Mouse (Mus musculus) forebrain, embryonic 12.5 days (tissue): ENCODE measurements around the gene Cdk20. TPM values are rescaled to one million over a fixed set of nuclear protein-coding genes. Genes with fewer than 3 reads are reported as not detected.

ENCODE experiments used
- ATAC-seq: fragments of 200-750 bp; cut with Nextera tagmentation; 2 replicates; pipeline ENCODE4 v1.8.0; 2017; ENCODE audit warnings: moderate TSS enrichment; ENCODE audit not compliant: low FRiP score
- H3K27ac ChIP-seq: fragments of 300-500 bp; sonication (generic); 2 replicates; pipeline ENCODE4 v1.5.1; 2016; ENCODE audit warnings: mild to moderate bottlenecking
- H3K27me3 ChIP-seq: fragments of 300-500 bp; sonication (generic); 2 replicates; pipeline ENCODE4 v1.6.1; 2016; ENCODE audit warnings: mild to moderate bottlenecking
- H3K36me3 ChIP-seq: fragments of 300-500 bp; sonication (generic); replicated peaks from 2 replicates; pipeline ENCODE4 v1.6.1; 2016; ENCODE audit warnings: mild to moderate bottlenecking
- H3K4me1 ChIP-seq: fragments of 300-500 bp; sonication (generic); 2 replicates; pipeline ENCODE4 v1.6.1; 2016
- H3K4me2 ChIP-seq: fragments of 300-500 bp; sonication (generic); 2 replicates; pipeline ENCODE4 v1.6.1; 2016; ENCODE audit warnings: mild to moderate bottlenecking, moderate library complexity
- H3K4me3 ChIP-seq: fragments of 300-500 bp; sonication (generic); replicated peaks from 2 replicates; pipeline ENCODE4 v1.5.1; 2016; ENCODE audit warnings: mild to moderate bottlenecking
- H3K9ac ChIP-seq: fragments of 300-500 bp; sonication (generic); 2 replicates; pipeline ENCODE4 v1.6.1; 2016; ENCODE audit warnings: mild to moderate bottlenecking
- H3K9me3 ChIP-seq: fragments of 300-500 bp; sonication (generic); 2 replicates; pipeline ENCODE4 v1.6.1; 2016
- WGBS: fragments of 180-500 bp; shearing (Covaris S2); methylation state at CpG from one replicate; pipeline ENCODE4 v1.1.7; 2016; 5-methylcytosine and 5-hydroxymethylcytosine counted together
- polyA plus RNA-seq: library from polyadenylated mRNA; unstranded; fragments of >200 nt; fragmentation: Nextera tagmentation; extraction: Ambion mirVana; gene quantifications from 2 replicates; pipeline ENCODE4 v1.2.1, GENCODE M21; 2016

Cdk20 gene
- 12.7 and 13.4 TPM in 2 replicates for polyA plus RNA-seq

DNA sequence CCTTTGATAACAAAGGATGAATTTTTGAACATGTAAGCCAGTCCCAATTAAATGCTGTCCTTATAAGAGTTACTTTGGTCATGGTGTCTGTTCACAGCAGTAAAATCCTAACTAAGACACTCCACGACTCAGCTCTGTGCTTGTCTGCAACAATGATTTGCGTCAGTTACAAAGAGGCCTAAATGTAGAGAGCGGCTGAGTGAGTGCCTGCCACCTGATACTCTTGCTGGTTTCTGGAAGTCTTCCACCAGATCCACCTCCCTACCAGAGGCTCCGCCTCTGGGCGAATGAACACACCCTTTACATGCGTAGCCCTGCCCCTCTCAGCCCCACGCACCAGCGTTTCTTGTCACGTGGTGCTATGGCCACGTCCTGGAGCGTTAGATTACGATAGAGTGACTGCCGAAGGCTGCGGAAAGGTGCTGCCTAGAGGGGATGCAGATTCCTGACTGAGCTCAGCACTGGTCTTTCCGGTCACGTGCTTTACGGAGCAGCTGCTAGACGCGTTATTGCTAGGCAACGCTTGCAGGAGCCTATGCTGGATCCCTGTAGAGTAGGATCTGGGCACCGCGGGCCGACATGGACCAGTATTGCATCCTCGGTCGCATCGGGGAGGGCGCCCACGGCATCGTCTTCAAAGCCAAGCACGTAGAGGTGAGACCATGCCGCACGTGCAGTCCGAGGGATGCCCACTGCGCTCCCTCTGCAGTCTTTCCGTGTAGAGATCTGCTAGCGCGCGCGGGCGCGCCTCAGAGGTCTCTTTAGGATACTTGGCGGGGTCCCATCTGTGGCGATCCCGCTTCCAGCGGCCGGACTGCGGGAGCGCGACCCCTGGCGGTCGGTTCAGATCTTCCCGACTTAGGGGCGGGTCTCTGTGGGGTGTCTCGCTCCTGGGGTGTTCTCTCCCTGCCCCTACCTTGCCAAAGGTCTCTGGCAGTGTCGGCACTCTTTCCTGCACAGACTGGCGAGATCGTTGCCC lies at the start of gene Cdk20:
Gene Cdk20, plus strand, starts transcription at position 298 of the 979 bp plus-strand sequence.
- Histone ChIP-seq H3K9ac (peak within 1 kb of the TSS; percentile 65), H3K36me3 (no peaks in the 10 kb centered on the region)
- peak; percentile 99 for ATAC-seq

DNA sequence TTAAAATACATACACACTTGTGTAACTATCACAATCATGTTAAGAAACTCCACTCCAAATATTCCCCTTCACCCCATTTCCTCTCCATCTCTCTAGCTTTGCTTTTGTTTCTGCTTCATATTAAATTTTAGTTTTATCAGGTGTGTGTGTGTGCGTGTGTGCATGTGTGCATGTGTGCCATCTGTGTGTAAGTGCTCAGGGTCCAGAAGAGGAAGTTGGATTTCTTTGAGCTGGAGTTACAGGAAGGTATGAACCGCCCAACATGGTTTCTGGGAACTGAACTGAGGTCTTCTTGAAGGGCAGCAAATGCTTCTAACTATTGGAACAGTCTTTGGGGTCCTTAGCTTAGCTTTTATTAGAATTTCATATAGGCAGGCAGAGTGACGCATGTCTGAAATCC lies 47.2 kb upstream of the Cdk20 start:
- no peak for ATAC-seq
- H3K27ac ChIP-seq: no peak overlapping the region

More for the DNA sequence above, at the start of gene Cdk20:
- Histone ChIP-seq H3K9me3 (no peaks in the 10 kb centered on the region), H3K4me1 (peaks cover 6% of the 10 kb centered on the region), H3K4me3 (peak within 1 kb of the TSS; percentile 65), H3K27ac (peak within 1 kb of the TSS; percentile 91), H3K27me3 (no peaks in the 10 kb centered on the region), H3K4me2 (peak within 1 kb of the TSS; percentile 67)
- WGBS: under 1% methylated on average over 57 of the region's 57 CpGs

DNA sequence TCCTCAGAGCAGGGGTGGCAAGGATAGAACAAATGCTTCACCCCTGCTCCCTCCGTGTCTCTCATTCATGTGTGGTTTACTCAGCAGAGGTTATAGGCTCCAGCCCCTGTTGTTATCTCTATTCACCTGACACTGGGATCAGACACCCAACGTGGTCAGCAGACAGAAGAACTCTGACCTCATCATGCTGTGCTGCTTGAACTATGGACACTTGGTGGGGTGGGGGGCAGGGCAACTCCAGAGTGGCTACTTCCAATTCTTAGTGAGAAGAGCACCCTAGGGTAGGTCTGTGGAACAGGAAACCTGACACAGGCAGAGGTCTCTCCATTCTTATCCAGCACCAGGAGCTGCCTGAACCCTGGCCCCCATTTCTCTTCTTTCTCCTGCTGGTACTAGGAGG lies 46.1 kb upstream of the Cdk20 start:
- no peaks in the 10 kb centered on the region for H3K4me1 ChIP-seq
- no peak for ATAC-seq
- 48% methylated on average over 2 of the region's 2 CpGs for whole genome bisulfite sequencing
- no peaks in the 10 kb centered on the region for H3K9me3 ChIP-seq
- no peaks in the 10 kb centered on the region for H3K27me3 ChIP-seq
- no peak overlapping the region for H3K4me3 ChIP-seq
- H3K4me2 ChIP-seq: no peak overlapping the region
- H3K9ac ChIP-seq: no peak overlapping the region
- H3K27ac ChIP-seq: no peak overlapping the region
- H3K36me3 ChIP-seq: no peaks in the 10 kb centered on the region

More for the DNA sequence above, 47.2 kb upstream of the Cdk20 start:
- Histone ChIP-seq H3K4me1 (no peaks in the 10 kb centered on the region), H3K27me3 (no peaks in the 10 kb centered on the region), H3K4me3 (no peak overlapping the region), H3K9ac (no peak overlapping the region), H3K4me2 (no peak overlapping the region), H3K9me3 (no peaks in the 10 kb centered on the region), H3K36me3 (no peaks in the 10 kb centered on the region)
- 92% methylated on average over 3 of the region's 3 CpGs for WGBS

DNA sequence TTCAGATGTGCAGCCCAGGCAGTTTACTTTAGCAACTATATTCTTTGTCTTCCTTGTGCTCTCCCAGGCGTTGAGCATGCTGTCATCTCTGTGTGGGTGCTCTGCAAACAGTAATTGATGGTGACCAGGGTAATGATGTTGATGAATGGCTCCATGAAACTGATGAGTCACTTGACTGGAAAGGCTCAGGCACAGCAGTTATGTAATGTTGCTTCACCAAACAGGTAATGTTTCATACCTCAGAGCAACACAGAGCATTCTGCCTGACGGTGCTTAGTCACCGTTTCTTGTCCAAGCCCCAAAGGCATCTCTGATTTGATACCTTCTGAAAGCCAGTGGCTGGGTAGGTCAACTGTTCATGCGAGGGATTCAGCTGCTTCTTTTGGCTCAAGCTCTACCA lies 43.7 kb upstream of the Cdk20 start:
- Histone ChIP-seq H3K4me2 (no peak overlapping the region), H3K9ac (no peak overlapping the region), H3K4me1 (no peaks in the 10 kb centered on the region), H3K27me3 (no peaks in the 10 kb centered on the region), H3K4me3 (no peak overlapping the region), H3K9me3 (no peaks in the 10 kb centered on the region), H3K36me3 (no peaks in the 10 kb centered on the region), H3K27ac (no peak overlapping the region)
- no peak for ATAC-seq
- 84% methylated on average over 4 of the region's 4 CpGs for WGBS

DNA sequence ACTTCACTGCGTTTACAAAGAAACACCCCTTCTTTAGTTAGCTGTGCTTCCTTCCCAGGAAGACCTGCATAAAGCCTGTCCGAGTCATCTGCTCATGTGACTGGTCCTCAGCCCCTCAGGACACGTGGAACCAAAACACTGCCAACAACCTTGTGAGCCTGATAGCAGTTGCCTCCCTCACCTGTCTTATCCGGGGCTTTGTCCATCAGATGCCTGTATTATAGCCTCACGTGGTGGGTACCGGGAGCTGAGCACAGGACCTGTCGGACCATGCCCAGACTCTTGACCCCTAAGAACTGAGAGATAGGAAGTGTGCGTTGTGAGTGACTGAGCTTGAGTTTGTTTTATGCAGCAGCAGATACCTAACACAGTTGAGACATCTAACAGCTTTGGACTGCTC lies 35.1 kb upstream of the Cdk20 start:
- Histone ChIP-seq H3K9me3 (no peaks in the 10 kb centered on the region), H3K4me3 (no peak overlapping the region), H3K36me3 (no peaks in the 10 kb centered on the region), H3K9ac (no peak overlapping the region), H3K4me2 (no peak overlapping the region), H3K27ac (no peak overlapping the region), H3K27me3 (no peaks in the 10 kb centered on the region), H3K4me1 (no peaks in the 10 kb centered on the region)
- 78% methylated on average over 8 of the region's 8 CpGs for WGBS
- ATAC-seq: no peak

DNA sequence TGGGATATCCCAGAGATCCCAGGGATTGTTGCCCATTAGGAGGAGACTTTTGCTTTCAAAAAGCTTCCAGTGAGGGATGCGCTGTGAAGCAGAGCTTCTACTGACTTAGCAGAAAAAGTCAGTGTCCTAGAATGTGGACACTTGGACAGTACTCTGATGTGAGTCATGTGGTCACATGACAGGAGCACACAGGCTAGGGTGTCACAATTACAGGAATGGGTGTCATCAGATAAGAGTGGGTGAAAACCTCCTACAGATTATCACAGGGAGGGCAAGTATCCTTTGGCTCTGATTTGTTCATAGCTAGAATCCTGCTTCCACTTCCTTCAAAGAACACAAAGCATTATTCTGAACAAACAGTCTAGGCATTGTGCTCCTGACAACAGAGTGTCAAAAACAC lies 34.0 kb upstream of the Cdk20 start:
- Histone ChIP-seq H3K9ac (no peak overlapping the region), H3K9me3 (no peaks in the 10 kb centered on the region), H3K36me3 (no peaks in the 10 kb centered on the region), H3K4me2 (no peak overlapping the region), H3K4me3 (no peak overlapping the region), H3K27me3 (no peaks in the 10 kb centered on the region), H3K4me1 (no peaks in the 10 kb centered on the region), H3K27ac (no peak overlapping the region)
- no peak for ATAC-seq
- 100% methylated on average over 1 of the region's 1 CpGs for WGBS

DNA sequence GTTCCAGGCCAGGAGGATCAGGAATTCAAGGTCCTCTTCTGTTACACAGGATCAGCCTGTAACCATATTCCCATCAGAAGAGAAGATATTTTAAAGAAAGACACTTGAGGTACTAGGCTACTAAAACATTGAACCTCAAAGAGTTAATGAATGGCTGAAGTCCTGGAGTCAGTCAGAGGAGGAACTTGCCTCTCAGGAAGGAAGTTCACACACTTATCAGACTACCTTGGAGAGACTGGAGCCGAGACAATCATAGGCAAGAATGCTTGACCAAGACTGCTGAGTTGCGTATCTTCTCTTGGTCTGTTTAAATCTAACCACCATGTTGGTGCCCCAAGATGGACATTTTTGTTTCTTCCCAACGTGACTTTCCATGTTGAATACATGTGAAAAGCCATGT lies 32.2 kb upstream of the Cdk20 start:
- Histone ChIP-seq H3K9ac (no peak overlapping the region), H3K27ac (no peak overlapping the region), H3K9me3 (no peaks in the 10 kb centered on the region), H3K4me3 (no peak overlapping the region), H3K36me3 (no peaks in the 10 kb centered on the region), H3K4me1 (no peaks in the 10 kb centered on the region), H3K27me3 (no peaks in the 10 kb centered on the region), H3K4me2 (no peak overlapping the region)
- ATAC-seq: no peak
- 90% methylated on average over 3 of the region's 3 CpGs for WGBS

DNA sequence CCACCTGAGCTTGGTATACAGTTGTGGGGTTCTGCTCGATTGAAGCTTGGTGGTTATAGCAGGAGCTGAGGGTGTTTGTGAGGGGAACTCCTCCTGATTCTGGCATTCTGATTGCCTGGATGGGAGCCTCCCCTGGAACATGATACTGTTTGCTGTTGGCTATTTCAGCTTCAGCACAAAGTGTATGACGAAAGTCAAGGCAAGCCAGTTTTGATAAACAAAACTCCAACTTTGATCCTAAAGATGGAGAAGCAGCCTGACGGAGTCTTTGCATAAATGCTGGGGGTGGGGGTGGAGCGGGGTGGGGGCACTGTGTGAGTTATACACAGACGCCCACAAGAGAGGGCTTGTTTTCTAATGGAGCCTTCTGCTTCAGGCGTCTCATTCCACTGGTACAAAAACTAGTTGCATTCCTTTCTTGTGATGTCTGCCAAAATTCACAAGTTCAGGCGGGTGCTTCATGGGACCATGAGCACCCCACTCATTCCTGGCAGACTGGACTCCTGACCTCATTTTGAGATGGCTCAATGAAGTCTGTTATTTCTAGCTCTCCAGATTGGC lies 31.2 kb upstream of the Cdk20 start:
- Histone ChIP-seq H3K27me3 (no peaks in the 10 kb centered on the region), H3K9me3 (no peaks in the 10 kb centered on the region), H3K36me3 (no peaks in the 10 kb centered on the region), H3K4me2 (no peak overlapping the region), H3K9ac (no peak overlapping the region), H3K27ac (no peak overlapping the region), H3K4me1 (no peaks in the 10 kb centered on the region), H3K4me3 (no peak overlapping the region)
- ATAC-seq: no peak
- 70% methylated on average over 7 of the region's 7 CpGs for WGBS

DNA sequence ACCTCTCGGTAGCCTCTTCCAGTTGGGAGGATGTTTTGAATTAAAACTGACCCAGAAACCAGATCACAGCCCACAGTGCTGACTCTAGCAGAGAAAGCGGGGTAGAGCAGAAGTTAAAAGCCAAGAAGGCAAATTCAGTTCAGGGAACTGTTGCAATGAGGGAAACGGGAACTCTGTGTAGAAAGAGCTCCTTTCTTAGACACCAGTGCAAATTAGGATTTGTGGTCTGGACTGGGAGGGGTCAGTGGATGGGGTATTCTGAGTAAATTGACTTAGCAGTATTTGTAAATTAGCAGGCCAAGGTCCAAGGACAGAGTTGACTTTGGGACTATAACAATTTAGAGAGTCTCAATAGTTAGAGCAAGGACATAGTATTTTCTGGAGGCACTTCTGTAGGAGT lies 30.1 kb upstream of the Cdk20 start:
- Histone ChIP-seq H3K27me3 (no peaks in the 10 kb centered on the region), H3K36me3 (no peaks in the 10 kb centered on the region), H3K4me2 (no peak overlapping the region), H3K27ac (no peak overlapping the region), H3K9ac (no peak overlapping the region), H3K4me3 (no peak overlapping the region), H3K9me3 (no peaks in the 10 kb centered on the region), H3K4me1 (no peaks in the 10 kb centered on the region)
- WGBS: 63% methylated on average over 3 of the region's 3 CpGs
- no peak for ATAC-seq

DNA sequence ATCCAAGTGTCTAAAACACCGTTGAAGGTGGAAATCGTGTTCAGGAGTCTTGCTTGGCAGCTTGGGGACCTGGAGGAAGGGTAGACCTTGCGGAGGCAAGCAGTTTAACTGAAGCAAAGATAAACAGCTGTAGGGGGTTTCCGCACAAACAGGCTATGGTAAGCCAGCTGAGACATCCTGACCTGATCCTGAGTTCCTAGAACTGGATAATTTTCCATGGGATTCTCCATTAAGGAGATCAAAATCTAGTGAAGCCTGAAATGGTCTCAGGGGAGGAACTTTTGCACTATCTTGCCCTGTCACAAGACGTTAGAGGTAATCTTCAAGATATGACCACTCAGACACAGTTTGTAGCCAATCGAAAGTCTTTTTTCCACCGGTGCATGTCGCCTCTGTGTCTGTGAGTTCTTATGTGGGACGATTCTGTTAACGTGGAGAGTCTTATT lies 29.6 kb upstream of the Cdk20 start:
- WGBS: 90% methylated on average over 10 of the region's 10 CpGs
- no peak for ATAC-seq
- Histone ChIP-seq H3K4me1 (no peaks in the 10 kb centered on the region), H3K4me2 (no peak overlapping the region), H3K27ac (no peak overlapping the region), H3K9ac (no peak overlapping the region), H3K4me3 (no peak overlapping the region), H3K36me3 (no peaks in the 10 kb centered on the region), H3K9me3 (no peaks in the 10 kb centered on the region), H3K27me3 (no peaks in the 10 kb centered on the region)

DNA sequence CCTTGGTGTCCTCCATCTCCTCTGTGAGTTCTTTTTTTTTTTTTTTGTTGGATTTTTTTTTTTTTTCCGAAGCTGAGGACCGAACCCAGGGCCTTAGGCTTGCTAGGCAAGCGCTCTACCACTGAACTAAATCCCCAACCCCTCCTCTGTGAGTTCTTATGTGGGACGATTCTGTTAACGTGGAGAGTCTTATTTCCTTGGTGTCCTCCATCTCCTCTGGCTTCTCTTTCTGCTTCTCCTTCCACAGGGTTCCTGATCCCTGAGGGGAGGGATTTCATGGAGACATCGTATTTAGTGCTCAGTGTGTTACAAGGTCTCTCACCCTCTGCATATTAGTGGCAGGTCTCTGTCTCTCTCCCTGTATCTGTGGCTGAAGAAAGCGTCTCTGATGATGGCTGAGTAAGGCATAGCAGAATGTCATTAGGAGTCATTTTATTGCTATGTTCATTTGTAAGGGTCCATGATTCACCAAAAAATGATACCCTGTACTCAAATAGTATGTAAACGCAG lies 29.1 kb upstream of the Cdk20 start:
- no peaks in the 10 kb centered on the region for H3K36me3 ChIP-seq
- no peak overlapping the region for H3K9ac ChIP-seq
- no peaks in the 10 kb centered on the region for H3K4me1 ChIP-seq
- H3K27me3 ChIP-seq: no peaks in the 10 kb centered on the region
- no peak for ATAC-seq
- 88% methylated on average over 8 of the region's 8 CpGs for WGBS
- no peak overlapping the region for H3K27ac ChIP-seq
- no peaks in the 10 kb centered on the region for H3K9me3 ChIP-seq
- no peak overlapping the region for H3K4me2 ChIP-seq
- H3K4me3 ChIP-seq: no peak overlapping the region

DNA sequence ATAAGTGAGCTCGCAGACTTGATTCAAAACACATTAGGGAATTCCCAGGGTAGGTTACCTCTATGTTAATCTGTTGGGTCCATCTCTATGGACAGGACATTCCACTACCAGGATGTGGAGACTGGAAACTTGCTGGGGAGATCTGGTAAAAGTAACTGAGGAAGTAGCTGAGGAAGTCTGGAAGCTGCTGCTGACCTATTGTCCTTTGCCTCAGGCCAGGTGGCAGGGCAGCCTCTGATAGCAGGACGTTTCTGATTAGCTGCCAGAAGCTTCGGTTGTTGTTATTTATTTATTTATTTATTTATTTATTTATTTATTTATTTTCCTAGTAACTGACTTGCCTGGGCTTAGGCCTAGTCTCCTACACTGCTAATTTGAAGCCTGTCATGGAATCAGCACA lies 28.6 kb upstream of the Cdk20 start:
- Histone ChIP-seq H3K9ac (no peak overlapping the region), H3K27me3 (no peaks in the 10 kb centered on the region), H3K9me3 (no peaks in the 10 kb centered on the region), H3K27ac (no peak overlapping the region), H3K4me1 (no peaks in the 10 kb centered on the region), H3K4me3 (no peak overlapping the region), H3K36me3 (no peaks in the 10 kb centered on the region), H3K4me2 (no peak overlapping the region)
- no peak for ATAC-seq
- 77% methylated on average over 3 of the region's 3 CpGs for WGBS
